Mouse (Mus musculus): ENCODE measurements around the gene Rab31. TPM values are rescaled to one million over a fixed set of nuclear protein-coding genes. Genes with fewer than 3 reads are reported as not detected.

Gene Rab31
- polyA plus RNA-seq (2015; fragmentation: Nextera tagmentation; extraction: Ambion mirVana): 4.5 and 5.3 TPM in 2 replicates

DNA sequence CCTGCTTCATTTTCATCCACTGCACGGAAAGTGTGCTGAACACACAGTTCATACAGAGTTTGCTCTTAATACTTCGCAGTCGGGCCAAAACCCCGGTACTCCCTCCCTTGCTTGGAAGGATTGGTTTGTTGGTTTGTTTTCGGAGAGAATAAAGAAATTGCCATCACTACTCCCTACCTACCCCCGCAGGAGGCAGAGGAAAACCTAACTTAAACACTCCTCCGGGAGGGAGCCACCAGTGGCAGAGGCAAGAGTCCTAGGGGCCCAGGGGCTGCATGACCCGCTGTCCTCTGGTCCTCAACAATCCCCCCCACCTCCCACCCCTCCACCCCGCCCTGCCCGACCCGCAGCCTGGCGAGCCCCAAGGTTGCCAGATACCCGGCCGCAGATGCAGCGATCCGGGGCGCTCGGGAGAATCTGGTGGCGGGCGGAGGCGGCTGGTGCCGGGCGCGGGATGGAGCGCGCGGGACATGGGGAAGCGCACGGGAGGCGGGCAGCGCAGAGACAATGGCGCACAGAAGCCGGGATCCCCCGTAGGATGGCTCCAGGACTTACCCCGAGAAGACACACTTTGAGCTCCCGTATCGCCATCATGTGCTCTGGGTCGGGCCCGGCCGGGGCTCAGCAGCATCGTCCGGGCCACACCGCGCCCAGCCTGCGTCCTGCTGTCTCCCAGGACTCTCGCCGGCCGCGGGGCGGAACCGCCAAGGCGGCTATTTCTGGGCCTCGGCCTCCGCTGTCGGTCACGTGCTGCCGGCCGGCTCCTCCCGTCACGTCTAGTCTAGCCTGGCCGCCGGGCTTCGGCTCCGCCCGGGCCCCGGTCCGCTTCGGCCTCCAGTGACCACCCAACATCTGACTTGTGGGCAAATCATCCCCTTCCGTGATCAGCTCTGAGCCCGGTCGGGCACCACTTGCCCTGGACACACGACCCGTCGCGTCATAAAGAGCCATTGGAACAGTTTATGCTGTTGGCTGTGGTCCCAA lies at the start of gene Rab31:
Gene Rab31, minus strand, starts transcription at position 802 of the 984 bp plus-strand sequence.
- peak within 1 kb of the TSS; percentile 64 for H3K9ac ChIP-seq
- no peaks in the 10 kb centered on the region for H3K9me3 ChIP-seq (replicated peaks)
- 1% methylated on average over 75 of the region's 75 CpGs for WGBS (ENCODE audit: insufficient replicate concordance)
- peak; percentile 46 for ATAC-seq (ENCODE audit: low read depth)
- H3K36me3 ChIP-seq: no peaks in the 10 kb centered on the region
- H3K4me3 ChIP-seq (replicated peaks): peak within 1 kb of the TSS; percentile 62
- peaks cover 61% of the 10 kb centered on the region for H3K27me3 ChIP-seq
- no peak within 1 kb of the TSS for H3K27ac ChIP-seq
- peak; percentile 17 for DNase-seq
- H3K4me2 ChIP-seq: peak within 1 kb of the TSS; percentile 74
- peaks cover 26% of the 10 kb centered on the region for H3K4me1 ChIP-seq (replicated peaks)

DNA sequence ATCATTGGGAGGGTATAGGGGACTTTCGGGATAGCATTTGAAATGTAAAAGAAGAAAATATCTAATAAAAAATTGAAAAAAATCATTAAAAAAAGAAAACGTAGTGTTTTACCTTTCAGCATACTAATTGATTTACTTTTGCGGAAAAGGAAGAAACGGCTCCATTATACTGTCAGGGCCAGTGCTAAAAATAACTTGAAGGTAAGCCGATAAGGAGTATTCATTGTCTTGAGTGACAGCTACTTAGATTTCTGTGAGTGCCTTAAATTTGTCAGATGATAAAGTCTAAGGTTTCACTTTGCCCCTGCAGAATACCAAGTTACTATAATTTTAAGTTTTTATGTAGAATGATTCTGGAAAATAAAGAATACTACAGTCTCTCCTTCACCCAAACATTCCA lies 47.6 kb upstream of the Rab31 start:
- Histone ChIP-seq H3K36me3 (peaks cover 65% of the 10 kb centered on the region), H3K9ac (no peak overlapping the region), H3K4me3 (replicated peaks) (no peak overlapping the region), H3K9me3 (replicated peaks) (no peaks in the 10 kb centered on the region), H3K4me1 (replicated peaks) (no peaks in the 10 kb centered on the region), H3K4me2 (no peak overlapping the region), H3K27ac (no peak overlapping the region), H3K27me3 (no peaks in the 10 kb centered on the region)
- WGBS (ENCODE audit: insufficient replicate concordance): 73% methylated on average over 5 of the region's 5 CpGs
- no peak for DNase-seq
- ATAC-seq (ENCODE audit: low read depth): no peak

DNA sequence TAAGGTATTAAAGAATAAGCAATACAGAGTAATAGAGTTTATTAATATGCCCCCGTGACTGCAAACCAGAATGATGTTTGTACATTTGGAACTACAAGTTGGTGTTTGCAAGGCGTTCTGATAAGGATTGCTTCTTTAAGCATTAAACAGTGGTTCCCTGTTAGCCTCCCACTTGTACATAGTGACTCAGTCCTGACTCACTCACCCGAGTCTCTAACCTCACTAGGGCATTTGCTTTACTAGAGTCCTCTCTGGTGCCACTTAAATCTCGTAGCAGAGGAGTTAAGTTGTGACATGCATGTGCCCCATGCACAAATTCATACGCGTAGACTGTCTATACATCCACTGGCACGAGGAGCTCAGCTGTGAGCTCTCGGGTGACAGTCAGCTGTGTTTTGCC lies 41.2 kb upstream of the Rab31 start:
- H3K27me3 ChIP-seq: no peaks in the 10 kb centered on the region
- H3K4me3 ChIP-seq (replicated peaks): no peak overlapping the region
- ATAC-seq (ENCODE audit: low read depth) (no peak), DNase-seq (no peak)
- peaks cover 68% of the 10 kb centered on the region for H3K36me3 ChIP-seq
- no peaks in the 10 kb centered on the region for H3K4me1 ChIP-seq (replicated peaks)
- 81% methylated on average over 8 of the region's 8 CpGs for WGBS (ENCODE audit: insufficient replicate concordance)
- H3K27ac ChIP-seq: no peak overlapping the region
- no peak overlapping the region for H3K4me2 ChIP-seq
- H3K9me3 ChIP-seq (replicated peaks): no peaks in the 10 kb centered on the region
- H3K9ac ChIP-seq: no peak overlapping the region

DNA sequence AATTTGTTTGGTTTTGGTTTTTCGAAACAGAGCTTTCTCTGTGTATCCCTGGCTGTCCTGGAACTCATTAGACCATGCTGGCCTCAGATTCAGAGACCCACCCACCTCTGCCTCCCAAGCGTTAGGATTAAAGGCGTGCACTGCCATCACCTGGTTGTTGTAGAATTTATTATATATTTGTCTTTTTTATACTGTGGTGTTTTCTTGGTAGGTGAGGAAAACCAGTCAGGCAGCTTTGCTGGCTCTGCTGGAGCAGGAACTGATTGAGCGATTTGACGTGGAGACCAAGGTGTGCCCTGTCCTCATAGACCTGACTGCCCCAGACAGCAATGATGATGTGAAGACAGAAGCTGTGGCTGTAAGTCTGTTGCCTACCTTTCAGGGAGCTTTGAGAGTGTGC lies 38.5 kb upstream of the Rab31 start:
- peaks cover 46% of the 10 kb centered on the region for H3K36me3 ChIP-seq
- H3K4me3 ChIP-seq (replicated peaks): no peak overlapping the region
- DNase-seq: no peak
- H3K4me2 ChIP-seq: no peak overlapping the region
- WGBS (ENCODE audit: insufficient replicate concordance): 79% methylated on average over 5 of the region's 5 CpGs
- no peaks in the 10 kb centered on the region for H3K4me1 ChIP-seq (replicated peaks)
- ATAC-seq (ENCODE audit: low read depth): no peak
- no peak overlapping the region for H3K9ac ChIP-seq
- H3K9me3 ChIP-seq (replicated peaks): no peaks in the 10 kb centered on the region
- no peaks in the 10 kb centered on the region for H3K27me3 ChIP-seq
- H3K27ac ChIP-seq: no peak overlapping the region

DNA sequence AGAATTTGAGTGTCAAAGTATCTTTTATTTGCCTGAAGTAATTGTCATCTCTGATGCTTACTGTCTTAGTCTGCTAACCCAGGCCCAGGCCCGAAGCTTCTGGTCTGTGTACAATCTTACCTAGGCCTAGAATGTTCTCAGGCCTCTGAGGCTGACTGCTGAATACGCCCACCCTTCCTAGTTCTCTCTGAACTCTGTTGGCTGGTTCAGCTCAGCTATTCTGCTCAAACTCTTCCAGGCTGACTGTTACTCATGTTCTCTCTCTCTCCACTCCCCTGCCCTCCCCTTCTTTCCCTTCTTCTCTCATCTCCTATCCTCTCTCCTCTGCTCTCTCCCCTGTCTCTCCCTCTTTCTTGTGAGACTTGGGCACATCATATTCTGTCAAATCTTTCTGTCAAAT lies 33.9 kb upstream of the Rab31 start:
- WGBS (ENCODE audit: insufficient replicate concordance): 72% methylated on average over 2 of the region's 2 CpGs
- no peak for ATAC-seq (ENCODE audit: low read depth)

DNA sequence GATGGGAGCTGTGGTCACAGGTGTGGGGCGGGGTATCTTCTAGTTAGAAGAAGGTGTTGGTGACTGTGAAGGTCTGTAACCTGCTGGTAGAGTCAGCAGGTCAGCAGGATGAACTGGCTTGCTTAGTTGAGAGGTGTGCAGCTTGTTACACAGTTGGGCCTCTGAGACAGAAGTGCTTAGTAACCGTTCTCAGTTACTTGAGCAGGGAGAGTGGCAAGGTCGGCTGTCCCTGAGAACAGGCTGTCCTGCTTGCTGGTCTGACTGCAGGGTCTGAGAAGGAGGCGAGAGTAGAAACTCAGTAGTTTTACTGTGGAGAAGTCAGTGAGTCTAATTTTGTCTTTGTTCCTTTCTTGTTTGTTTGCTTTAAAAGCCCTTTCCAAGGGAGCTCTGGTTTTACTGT lies 33.4 kb upstream of the Rab31 start:
- Histone ChIP-seq H3K27ac (no peak overlapping the region), H3K9ac (no peak overlapping the region), H3K4me3 (replicated peaks) (no peak overlapping the region), H3K27me3 (no peaks in the 10 kb centered on the region), H3K36me3 (peaks cover 17% of the 10 kb centered on the region), H3K4me1 (replicated peaks) (peaks cover 5% of the 10 kb centered on the region), H3K4me2 (no peak overlapping the region), H3K9me3 (replicated peaks) (no peaks in the 10 kb centered on the region)
- ATAC-seq (ENCODE audit: low read depth) (no peak), DNase-seq (no peak)
- 77% methylated on average over 4 of the region's 4 CpGs for WGBS (ENCODE audit: insufficient replicate concordance)

More for the DNA sequence above, 33.9 kb upstream of the Rab31 start:
- peaks cover 21% of the 10 kb centered on the region for H3K36me3 ChIP-seq
- DNase-seq: no peak
- no peaks in the 10 kb centered on the region for H3K9me3 ChIP-seq (replicated peaks)
- no peak overlapping the region for H3K9ac ChIP-seq
- H3K4me3 ChIP-seq (replicated peaks): no peak overlapping the region
- H3K27ac ChIP-seq: no peak overlapping the region
- no peak overlapping the region for H3K4me2 ChIP-seq
- H3K4me1 ChIP-seq (replicated peaks): peaks cover 5% of the 10 kb centered on the region
- H3K27me3 ChIP-seq: no peaks in the 10 kb centered on the region

DNA sequence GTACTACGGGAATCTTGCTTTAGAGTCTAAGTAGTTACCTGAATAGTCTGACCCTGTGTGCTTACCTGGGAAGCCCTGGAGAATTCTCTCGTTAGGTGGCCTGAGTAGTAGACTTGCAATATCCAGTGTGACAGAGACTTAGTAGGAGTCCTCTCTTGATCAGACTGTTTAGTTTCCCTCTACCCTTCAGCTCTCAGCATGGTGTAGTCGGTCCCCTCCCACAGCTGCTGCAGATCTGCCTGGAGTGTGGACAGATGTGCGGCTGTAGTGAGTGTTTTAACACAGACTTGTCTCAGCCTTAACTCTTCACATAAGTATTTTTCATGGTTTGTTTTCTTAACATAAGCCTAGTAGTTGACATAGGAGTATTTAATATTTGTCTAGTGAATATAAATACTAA lies 29.5 kb upstream of the Rab31 start:
- WGBS (ENCODE audit: insufficient replicate concordance): 76% methylated on average over 4 of the region's 4 CpGs

DNA sequence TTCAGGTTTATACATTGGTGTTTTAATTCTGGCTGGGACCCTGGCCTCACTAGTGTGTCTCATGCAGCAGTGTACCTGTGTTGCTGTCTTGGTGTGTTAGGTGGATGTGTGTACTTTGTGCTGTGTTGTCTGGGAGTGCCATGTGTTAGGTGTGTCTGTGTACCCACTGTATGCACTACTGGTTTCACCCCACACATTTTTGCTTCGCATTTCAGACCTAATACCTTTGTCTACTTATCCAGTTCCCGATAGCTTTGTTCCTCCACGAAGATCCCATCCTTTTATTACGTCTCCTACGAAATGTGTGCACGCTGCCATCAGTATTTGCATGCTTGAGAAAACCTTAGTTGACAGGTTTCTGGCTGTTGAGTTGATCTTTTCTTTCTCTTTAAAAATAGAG lies 27.9 kb upstream of the Rab31 start:
- peaks cover 14% of the 10 kb centered on the region for H3K36me3 ChIP-seq
- ATAC-seq (ENCODE audit: low read depth): no peak
- no peak overlapping the region for H3K27ac ChIP-seq
- H3K4me2 ChIP-seq: no peak overlapping the region
- no peaks in the 10 kb centered on the region for H3K9me3 ChIP-seq (replicated peaks)
- 91% methylated on average over 6 of the region's 6 CpGs for WGBS (ENCODE audit: insufficient replicate concordance)
- no peak for DNase-seq
- no peak overlapping the region for H3K9ac ChIP-seq
- H3K4me3 ChIP-seq (replicated peaks): no peak overlapping the region
- no peaks in the 10 kb centered on the region for H3K27me3 ChIP-seq
- peaks cover 26% of the 10 kb centered on the region for H3K4me1 ChIP-seq (replicated peaks)

More for the DNA sequence above, 29.5 kb upstream of the Rab31 start:
- Histone ChIP-seq H3K9ac (no peak overlapping the region), H3K4me3 (replicated peaks) (no peak overlapping the region), H3K36me3 (peaks cover 14% of the 10 kb centered on the region), H3K4me1 (replicated peaks) (peaks cover 26% of the 10 kb centered on the region), H3K27ac (no peak overlapping the region), H3K9me3 (replicated peaks) (no peaks in the 10 kb centered on the region), H3K27me3 (no peaks in the 10 kb centered on the region), H3K4me2 (no peak overlapping the region)
- ATAC-seq (ENCODE audit: low read depth): no peak
- no peak for DNase-seq

DNA sequence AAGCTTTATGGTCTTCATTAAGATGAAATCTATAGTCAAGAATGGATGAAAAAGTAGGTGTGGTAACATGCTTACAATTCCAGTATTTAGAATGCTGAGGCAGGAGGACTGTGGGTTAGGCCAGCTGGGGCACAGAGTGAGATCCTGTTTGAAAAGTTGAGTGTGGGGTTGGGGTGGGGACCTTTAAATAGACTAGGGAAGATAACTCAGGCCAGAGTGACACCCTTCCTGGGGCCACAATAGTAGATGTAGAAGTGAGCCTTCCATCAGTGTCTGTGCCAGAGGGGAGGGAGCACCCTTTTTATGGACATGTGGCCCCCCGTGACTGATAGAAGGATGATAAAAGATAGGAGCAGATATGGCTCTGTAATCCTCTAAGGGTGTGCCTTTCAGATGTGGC lies 26.8 kb upstream of the Rab31 start:
- Histone ChIP-seq H3K27ac (no peak overlapping the region), H3K4me3 (replicated peaks) (no peak overlapping the region), H3K27me3 (no peaks in the 10 kb centered on the region), H3K4me1 (replicated peaks) (peaks cover 26% of the 10 kb centered on the region), H3K36me3 (peaks cover 14% of the 10 kb centered on the region; the same call in 1 of the 2 replicates), H3K9me3 (replicated peaks) (no peaks in the 10 kb centered on the region), H3K4me2 (no peak overlapping the region), H3K9ac (no peak overlapping the region)
- ATAC-seq (ENCODE audit: low read depth) (peak; percentile 69), DNase-seq (no peak)
- 18% methylated on average over 1 of the region's 1 CpGs for WGBS (ENCODE audit: insufficient replicate concordance)

DNA sequence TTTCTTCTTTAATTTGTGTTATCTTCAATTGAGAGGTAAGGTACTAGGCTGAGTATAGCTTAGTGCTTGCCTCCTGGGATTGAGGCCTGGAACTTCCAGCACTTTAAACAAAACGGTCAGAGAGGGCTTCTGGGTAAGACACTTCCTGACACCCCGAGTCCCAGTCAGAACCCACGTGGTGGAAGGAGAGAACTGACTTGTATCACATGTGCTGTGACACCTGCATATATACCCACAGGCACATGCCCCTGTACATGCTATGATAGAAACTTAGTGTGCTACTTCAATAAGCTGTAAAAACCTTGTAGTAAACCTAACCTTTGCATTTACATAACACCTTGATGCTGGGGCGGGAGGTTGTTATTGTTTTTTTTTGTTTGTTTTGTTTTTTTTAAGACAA lies 25.9 kb upstream of the Rab31 start:
- no peak overlapping the region for H3K27ac ChIP-seq
- peaks cover 12% of the 10 kb centered on the region; the same call in 1 of the 2 replicates for H3K36me3 ChIP-seq
- 36% methylated on average over 4 of the region's 4 CpGs for WGBS (ENCODE audit: insufficient replicate concordance)
- no peak overlapping the region for H3K4me2 ChIP-seq
- no peak overlapping the region for H3K9ac ChIP-seq
- no peaks in the 10 kb centered on the region for H3K27me3 ChIP-seq
- H3K4me3 ChIP-seq (replicated peaks): no peak overlapping the region
- ATAC-seq (ENCODE audit: low read depth): no peak
- H3K4me1 ChIP-seq (replicated peaks): peaks cover 26% of the 10 kb centered on the region
- no peak for DNase-seq
- no peaks in the 10 kb centered on the region for H3K9me3 ChIP-seq (replicated peaks)

DNA sequence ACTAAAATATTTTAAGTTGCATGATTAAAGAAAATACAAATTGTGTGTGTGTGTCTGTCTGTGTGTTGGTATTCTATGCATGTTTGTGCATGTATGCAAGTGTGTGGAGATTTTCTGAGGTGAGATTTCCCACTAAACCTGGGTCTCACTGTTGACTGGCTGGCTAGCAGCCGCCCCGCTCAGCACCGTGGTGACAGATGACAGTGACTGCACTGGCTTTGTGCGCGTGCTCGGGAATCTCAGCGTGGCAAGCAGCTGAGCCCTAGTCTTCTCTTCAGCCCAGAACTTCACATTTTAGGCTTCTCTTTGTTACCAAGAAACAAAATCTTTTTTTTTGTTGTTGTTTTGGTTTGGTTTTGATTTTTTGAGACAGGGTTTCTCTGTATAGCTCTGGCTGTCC lies 23.5 kb upstream of the Rab31 start:
- Histone ChIP-seq H3K27ac (no peak overlapping the region), H3K4me3 (replicated peaks) (no peak overlapping the region), H3K4me2 (no peak overlapping the region), H3K27me3 (no peaks in the 10 kb centered on the region), H3K4me1 (replicated peaks) (peaks cover 23% of the 10 kb centered on the region), H3K9ac (no peak overlapping the region), H3K36me3 (0 out of 2 replicates have a peak, but pooled peaks cover 6% of the 10 kb centered on the region), H3K9me3 (replicated peaks) (no peaks in the 10 kb centered on the region)
- WGBS (ENCODE audit: insufficient replicate concordance): 79% methylated on average over 7 of the region's 7 CpGs
- ATAC-seq (ENCODE audit: low read depth): no peak
- no peak for DNase-seq

All from liver, embryonic 13.5 days (tissue).